Mouse (Mus musculus) c-Kit-positive CD71-positive TER-119-positive erythroid progenitor cells, embryonic 14.5 days (primary cell): ENCODE data around the gene S1pr2.

Experiments
- DNase-seq: peaks from one replicate; pipeline ENCODE4 v3.0.0-alpha.2; 2013; ENCODE audit warnings: low spot score

The S1pr2 gene

DNA sequence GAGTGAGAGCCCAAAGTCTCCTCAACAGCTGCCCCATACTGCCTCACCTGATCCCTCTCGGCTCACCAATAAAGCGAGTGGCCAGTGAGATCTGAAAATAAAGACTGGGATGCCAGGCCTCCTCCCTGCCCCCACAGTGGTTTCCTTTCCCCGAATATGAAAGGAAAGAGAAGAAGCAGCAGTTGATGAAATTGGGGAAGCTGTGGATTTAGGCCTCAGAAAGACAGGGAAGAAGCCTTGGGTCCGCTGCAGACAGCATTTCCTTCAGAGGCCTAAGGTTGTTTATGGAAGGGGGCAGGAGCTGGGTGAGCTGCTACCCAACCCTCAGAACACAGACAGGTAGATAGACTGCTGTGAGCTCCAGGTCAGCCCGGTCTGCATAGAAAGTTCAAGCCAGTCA, 9.8 kb downstream of the S1pr2 start:
- DNase-seq, result no peak

DNA sequence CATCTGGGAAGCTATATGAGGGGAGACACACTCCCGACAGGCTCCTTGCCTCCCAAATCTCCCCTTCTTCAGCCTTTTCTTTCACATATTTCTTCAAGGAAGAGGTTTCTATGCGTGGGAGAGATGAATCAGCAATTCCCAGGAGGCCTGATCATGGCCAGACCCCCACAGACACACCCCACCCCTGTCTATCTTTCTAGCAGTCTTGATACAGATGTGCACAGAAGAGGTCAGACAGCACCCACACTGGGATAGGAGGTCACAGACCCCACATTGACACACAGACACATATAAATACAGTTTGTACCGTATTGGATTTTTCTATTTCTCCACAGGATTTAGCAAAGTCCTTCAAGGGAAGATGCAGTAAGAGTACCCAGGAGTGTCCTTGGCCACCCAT, 10.6 kb downstream of the S1pr2 start:
- no peak for DNase-seq

DNA sequence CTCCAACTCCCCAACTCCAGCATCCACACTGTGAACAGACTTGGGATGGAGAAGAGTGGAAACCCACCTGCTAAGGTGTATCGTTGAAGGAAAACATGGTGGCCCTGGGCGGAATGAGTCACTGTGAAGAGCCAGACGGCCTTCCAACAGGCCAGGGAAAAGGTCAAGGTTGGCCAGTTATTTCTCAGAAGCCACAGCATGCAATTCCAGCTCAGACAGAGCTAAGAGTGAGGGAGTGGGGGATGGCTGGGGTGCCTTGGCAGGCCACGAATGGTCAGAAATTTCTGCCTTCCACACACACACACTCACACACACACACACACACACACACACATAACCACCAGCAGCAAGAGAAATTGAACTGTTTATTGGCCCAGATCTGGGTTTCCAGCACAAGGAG, 11.0 kb downstream of the S1pr2 start:
- no peak for DNase-seq

GRCm38 (mm10) chr9:20961557-20961956, 15.0 kb downstream of the S1pr2 start:
- DNase-seq, result no peak

DNA sequence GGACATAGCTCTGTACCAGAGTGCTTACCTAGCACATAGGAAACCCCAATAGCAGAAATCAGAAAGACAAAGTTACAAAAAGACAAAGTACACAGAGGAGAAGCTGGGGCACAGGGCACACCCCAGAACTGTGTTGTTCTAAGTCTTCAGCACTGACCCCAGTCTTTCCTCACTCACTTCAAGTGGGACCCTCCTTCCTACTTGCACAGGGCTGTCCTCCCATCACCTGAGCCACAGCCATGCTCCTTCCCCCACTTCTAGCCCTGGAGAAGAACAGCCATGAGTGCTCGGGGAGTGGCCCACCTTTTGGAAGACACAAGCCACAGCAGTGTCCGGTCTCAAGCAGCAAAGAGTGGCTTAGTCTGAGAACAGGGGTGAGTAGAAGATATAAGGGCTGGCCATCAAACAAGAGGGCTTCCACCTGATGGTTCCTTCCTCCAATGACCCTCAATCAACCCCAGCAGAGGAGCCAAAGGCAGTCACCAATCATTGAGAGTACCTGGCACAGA, 17.1 kb downstream of the S1pr2 start, which contains the start of gene Dnmt1:
Gene Dnmt1, minus strand, starts transcription at position 459 of the 509 bp plus-strand sequence.
- no peak for DNase-seq

GRCm38 (mm10) chr9:20956989-20957388, 19.6 kb downstream of the S1pr2 start:
- no peak for DNase-seq

- DNase-seq, result peak; percentile 95
Measured at GRCm38 (mm10) chr9:20952520-20953227, 23.9 kb downstream of the S1pr2 start.

DNA sequence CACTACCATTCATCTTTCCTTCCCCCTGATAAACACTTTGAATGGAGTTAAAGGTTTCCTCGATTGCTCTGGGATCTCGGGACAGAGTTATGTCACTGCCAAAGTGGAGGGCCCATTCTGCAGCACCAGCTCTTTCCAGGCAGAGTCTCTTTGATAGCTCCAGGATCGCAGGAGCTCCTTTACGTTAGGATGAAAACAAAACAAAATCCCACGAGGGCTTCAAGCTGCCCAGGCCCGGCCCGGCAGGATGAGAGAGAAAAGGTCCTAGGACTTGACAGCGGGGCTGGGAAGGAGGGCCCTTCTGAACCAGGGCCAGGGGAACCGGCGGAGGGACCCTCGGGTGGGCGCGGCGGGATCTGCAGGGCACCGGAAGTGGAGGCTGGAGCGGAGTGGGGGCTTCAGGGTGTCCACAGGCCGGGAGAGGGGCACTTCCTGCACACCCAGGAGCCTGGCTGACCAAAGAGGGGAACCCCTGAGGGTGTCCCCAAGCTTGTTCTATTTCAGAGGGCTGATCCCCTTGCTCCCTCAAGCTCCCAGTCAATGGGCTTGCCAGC, 24.5 kb downstream of the S1pr2 start:
- DNase-seq, result peak; percentile 38

DNA sequence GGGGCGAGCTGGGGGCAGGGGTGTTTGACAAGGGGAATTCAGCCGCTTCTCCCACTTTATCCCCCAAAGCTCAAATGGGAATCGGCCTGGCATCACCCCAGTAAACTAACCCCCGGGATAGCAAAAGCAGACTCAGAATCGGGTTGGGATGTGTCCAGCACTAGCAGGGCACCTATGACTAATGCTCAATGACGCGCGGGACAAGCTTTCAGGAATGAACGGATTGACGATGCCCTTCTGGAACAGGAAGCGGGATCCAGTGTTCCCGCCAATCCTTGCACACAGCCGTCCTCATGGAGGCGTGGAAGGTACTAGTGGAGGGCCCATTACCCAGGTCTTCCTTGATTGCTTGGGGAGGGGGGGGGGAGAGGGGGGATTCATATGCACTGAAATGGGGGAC, 25.1 kb downstream of the S1pr2 start:
- no peak for DNase-seq

GRCm38 (mm10) chr9:20950419-20950818, 26.2 kb downstream of the S1pr2 start:
- DNase-seq, result no peak

DNA sequence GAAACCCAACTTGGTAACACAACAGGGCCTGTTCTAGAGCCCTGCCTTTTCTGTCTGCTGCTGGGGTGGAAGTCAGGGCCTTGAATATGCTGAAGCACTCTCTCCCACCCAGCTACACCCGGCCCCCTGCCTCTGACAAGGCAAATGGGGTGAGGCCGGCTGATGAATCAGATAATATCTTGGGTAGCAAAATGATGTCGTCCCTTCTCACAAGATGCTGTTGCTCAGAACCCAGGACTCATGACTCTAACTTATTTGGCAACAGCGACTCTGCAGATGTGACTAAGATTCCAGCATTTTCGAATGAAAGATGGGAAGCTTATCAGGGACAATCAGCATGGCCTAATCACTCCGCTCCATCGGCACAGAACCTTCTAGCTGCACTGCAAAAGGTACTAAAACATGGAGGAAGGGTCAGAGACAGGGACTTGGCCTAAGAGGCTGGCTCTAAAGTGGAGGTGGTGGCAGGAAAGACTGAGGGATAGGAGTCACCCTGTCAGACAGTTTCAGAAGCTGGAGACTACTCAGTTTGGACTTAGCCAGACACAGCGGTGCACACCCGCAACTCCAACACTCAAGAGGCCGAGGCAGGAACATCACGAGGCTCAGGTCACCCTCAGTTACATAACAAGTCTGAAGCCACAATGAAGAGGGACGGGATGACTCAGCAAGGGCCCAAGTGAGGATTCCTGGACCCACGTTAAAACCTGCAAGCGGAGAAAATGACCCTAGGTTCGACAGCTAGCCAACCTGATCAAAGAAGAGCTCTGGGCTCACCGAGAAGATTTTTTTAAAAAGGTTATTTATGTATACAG, 30.3 kb downstream of the S1pr2 start:
- DNase-seq, result no peak

GRCm38 (mm10) chr9:20944697-20945370, 31.7 kb downstream of the S1pr2 start:
- DNase-seq, result no peak

DNA sequence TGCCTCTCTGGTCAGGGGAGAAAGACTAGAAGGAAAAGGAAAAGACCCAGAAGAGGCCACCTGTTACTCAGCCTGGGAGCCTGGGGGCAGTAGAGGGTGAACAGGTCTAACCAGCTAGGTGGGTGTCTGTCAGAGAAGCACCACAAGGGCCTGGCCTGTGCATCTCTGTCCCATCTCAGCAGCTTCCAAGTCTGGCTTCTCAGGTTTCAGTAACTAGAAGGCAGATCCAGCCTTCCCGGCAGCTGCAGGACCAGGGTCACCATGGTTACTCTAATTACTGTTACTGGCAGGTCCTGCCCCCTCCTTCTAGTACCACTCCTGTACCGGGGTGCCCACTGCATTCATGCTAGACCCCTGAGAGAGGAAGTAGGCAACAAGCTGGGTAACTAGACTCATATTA, 32.7 kb downstream of the S1pr2 start:
- DNase-seq, result no peak

GRCm38 (mm10) chr9:20943396-20943795, 33.2 kb downstream of the S1pr2 start:
- DNase-seq, result no peak

DNA sequence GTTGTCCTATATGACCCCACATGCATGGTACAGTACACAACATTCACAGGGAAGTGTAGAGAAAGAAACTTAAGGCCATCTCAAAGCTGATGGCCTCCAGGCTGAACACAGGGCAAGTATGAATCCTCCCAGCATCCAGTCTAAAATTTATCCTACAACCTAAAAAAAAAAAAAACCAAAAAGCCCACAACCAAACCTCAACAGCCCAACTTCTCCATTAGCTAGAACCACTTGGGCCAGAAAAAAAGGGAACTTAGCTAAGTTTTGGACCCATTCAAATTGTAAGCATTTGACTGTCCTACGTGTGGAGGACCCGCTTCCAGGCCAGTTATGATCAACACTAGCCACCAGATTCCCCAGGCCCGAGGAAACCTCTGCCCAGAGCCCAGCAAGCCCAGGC, 53.3 kb downstream of the S1pr2 start:
- no peak for DNase-seq

GRCm38 (mm10) chr9:20916160-20916559, 60.4 kb downstream of the S1pr2 start:
- DNase-seq, result peak; percentile 59
